Mouse (Mus musculus) cerebellum, postnatal 10 days (tissue): ENCODE measurements at regions not wholly inside any gene's neighbourhood (a gene's known extent, or its start where the extent isn't known, plus 50 kb on each side); places are given as distances from the start of the nearest gene placed in this dataset.
A peak's percentile ranks its signal among the peaks of the same experiment; 100 is the strongest.

Source experiments
- DNase-seq, 2 experiments: peaks; one replicate each; pipeline ENCODE4 v3.0.0; 2021; ENCODE audit warnings: mixed read lengths in 2 of 2

DNA sequence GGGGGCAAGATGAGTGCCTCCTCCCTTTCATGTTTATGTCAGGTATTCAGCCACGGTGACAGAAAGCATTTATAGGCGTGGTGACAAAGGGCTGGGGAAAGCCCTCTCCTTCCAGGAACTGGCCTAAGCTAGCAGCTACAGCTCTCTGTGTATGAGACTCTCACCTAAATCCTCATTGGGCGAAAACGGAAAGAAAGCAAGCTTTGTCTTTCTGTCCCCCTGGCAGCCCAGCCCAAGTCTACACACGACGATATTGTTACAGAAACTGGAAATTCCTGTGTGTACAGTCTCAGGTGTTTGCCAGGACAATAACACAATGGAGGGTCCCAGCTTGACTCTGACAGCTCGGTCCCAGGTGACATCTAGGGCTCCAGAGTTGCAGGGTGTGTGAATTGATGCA lies 60.0 kb downstream of the Dact2 start:
- DNase-seq = no peak

DNA sequence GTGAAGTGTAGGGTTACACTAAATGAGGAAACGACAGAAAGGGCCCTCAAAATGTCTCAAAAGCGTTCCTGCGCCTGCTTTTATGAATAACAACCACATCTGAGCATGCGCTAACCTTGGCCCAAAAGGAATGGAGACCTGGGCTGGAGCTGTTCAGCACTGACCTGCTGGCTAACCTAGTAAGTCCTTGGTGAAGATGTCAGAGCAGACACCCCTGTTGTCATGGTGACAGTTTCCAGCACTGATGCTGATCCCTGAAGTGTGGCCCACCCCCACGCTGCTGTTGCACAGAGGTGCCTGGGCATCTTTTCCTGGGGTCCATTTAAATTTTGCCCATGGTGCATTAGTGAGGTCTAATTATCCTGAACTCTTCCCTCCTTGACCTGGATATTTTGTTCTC lies 62.4 kb downstream of the Dact2 start:
- DNase-seq = no peak

DNA sequence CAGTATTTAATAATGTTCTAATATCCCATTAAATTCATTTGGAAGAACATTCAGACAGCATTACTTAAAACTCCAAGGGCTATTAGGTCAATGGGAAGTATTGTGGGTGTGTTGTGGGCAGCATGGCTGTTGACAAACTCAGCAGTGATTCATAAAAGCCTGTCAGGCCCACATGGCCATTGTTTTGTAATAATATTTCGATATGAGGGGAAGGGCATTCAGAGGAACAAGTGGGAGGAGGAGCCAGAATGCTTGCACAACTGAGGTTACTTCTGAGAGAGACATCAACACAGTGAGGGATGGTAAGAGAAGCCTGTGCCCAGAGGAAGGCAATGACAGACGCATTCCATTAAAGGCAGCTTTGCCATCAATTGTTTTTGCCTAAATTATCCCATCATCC lies 63.8 kb downstream of the Dact2 start:
- DNase-seq = no peak

DNA sequence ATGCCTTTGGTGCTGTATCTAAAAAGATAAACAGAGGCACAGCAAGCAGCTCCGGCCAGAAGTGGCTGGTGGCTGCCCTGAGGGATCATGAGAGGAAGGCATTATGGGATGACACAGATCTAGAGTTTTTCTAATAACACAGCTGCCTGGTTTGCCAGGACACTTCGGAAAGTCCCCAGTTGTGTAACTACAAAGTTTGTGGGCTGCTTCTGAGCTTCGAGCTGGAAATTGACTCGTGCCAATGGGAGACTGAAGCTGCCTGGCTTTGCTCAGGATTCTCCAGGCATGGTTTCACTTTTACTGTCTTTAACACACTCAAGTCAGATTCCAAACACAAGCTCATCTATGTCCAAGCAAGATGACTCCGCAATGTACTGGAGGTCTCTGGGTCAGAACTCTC lies 65.2 kb downstream of the Dact2 start:
- DNase-seq = no peak

DNA sequence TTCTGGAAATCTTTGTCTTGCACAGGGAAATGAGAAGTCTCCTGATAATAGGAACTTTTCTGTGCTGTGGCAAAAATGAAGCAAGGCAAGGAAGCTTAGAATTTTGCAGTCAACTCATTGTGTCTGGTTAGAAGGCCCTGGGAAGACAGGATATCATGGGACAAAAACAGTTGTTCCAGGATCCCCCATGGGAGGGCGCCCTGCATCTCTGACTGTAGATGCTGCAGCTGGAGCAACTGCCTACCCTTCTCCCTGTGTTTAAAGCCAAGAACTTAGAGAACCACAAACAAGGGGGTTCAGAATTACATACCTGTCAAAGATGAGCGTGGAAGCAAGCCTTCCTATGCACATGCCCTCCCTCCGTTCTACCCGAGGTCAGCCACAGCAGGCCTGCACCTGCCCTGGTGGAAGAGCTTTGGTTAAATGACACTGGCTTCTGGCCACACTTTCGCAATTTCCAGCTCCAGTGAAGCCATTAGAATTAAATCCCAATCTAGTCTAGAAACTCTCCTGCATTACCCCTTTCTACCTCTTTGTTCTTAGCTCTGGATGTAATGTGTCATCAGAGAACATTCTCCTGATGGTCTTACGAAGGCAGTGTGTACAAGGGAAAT lies 67.3 kb downstream of the Dact2 start:
- DNase-seq = peak; percentile 60 to 61

DNA sequence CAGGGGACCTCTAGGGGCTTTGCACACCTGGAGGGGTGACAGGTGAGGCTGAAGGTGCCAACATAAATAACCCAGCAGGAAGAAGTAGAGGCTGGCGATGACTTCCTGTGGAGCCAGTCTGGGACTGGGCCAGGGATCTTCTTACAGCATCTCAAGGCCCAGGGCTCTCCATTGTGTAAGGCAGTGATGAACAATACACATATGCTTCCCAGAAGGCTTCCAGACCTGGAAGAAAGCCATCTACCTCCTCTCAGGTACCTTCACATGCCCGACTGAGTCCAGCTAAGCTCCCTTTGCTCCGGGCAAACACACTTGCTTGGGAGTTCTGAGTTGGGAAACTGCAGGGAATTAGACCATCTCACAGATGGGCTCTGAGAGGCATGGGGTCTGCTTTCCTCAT lies 69.5 kb downstream of the Dact2 start:
- DNase-seq = no peak

DNA sequence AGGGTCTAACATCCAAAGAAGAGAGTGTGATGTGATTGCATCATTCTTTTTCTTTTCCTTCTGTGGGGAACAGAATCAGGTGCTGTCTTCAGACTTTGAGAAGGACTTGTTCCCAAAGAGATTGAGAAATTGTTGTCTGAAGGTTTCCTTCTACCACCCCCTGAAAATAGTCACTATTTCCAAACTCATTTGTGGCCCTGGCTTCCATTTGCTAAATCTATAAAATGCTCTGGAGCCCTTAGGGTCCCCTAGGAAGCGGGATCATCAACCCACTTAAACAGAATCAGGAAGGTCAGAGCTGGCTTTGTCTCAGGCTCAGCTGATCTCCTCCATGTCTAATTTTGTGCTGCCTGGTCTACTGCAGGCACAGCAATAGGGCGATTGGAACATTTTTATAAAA lies 70.1 kb downstream of the Dact2 start:
- no peak for DNase-seq

DNA sequence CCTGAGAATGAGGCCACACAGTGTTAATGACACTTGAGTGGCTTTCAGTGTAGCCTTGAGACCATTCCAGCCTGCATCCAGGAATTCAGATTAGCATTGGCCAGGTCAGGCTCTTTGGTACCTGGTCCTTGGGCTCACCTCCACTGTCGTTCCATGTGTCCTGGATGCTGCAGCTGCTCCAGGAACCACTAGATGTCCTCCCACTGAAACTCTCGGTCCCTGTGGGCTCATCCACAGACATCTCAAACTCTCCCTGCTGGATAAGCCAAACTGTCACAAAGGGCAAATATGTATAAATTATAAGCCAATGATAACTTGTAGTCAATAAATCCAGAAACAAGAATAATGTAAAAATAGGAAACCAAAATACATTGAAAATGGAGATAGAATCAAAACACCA lies 67.7 kb upstream of the Gm7358 start:
- DNase-seq = peak; percentile 24 to 30

DNA sequence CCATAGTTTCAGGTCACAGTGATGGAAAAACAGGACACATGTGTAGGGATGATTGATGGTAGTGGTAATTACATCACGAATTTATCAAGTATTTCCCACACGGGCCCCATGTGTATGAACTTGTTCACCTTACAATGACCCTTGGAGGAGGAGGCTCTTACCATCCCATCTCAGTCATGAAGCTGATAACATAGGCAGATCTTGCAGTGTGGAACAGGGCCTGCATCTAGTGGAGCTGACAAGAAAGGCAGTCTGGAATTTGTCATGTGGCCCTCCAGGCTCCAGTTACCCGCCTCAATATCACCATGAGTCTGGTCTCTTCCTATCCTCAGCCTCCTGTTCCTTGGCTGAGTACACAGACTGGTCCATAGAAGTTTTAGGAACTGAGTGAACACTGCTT lies 59.5 kb upstream of the Gm7358 start:
- no peak for DNase-seq

DNA sequence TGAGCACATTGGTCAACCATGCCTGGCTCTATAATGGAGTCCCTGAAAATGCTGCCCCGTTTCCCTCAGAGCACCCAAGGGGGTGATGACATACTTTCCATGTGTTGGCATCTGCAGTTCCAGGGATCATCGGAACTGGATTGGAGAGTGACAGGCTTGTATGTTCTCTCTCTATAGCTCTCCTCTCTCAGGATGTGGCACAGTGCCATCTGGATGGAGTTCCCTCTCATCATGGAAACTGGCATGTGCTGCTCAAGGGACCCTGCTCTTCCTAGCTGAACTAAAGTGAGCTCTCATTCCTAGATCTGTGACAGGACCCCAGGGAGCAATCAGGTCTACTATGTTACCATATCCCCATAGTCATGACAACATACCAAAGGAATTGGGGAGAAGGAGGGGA lies 56.9 kb upstream of the Gm7358 start:
- DNase-seq = peak; percentile 57 to 61

DNA sequence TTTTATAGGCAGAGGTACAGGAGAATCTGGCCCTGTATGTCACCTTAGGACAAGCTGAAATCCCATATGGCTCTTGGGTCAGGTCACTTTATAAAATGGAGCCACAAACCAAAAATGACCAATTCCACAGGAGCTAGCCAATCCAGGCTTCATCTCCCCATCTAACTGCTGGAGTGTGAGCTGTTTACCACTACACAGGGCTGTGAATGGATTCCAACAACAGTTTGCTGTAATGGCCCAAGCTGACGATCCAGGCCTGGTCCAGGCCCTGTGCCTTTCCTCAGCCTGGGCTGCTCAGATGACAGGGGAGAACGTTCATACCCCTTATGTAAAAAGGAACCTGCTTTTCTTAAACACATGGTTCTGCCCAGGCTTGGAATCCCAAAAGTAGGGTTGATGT lies 55.5 kb upstream of the Gm7358 start:
- DNase-seq = no peak

DNA sequence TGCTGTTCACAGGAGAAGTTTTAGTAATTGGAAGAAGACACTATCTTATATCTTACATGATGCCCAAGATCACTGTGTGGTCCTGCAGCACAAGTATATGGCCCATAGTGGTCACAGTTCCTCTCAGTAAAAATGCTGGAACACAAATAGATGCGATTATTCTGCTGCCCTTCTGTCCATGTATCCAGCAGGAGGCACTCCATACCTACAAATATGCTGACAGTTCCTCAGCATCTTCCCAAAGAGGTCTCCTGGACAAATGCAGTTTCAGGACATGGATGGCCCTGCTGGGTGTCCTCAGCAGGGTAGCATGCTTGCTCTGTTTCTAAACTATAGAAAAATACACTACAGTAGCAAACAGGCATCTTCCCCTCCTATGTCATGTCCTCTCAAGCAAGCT lies 52.4 kb upstream of the Gm7358 start:
- DNase-seq = peak; percentile 58 to 60
